Mouse (Mus musculus) megakaryocyte progenitor cell, adult 5-6 weeks (primary cell): ENCODE measurements around the gene 1700037C18Rik. TPM values are rescaled to one million over a fixed set of nuclear protein-coding genes. Genes with fewer than 3 reads are reported as not detected.

ENCODE experiments used
- ATAC-seq: replicated peaks from 2 replicates; pipeline ENCODE4 v1.8.0; 2016; ENCODE audit warnings: mild to moderate bottlenecking, moderate TSS enrichment, inconsistent platforms; ENCODE audit not compliant: poor library complexity
- total RNA-seq, 2 experiments: library from RNA; stranded (forward) in 1 of 2; stranded (reverse) in 1 of 2; fragments of 157-497, 149-512 nt in 1 of 2; fragments of 200-1000 nt in 1 of 2; gene quantifications; 2 replicates each; pipeline versions ENCODE4 v1.2.3 to v1.2.4; 2015 to 2017

1700037C18Rik gene
- 2.0 and 2.6 TPM in 2 replicates for total RNA-seq (2015)
- total RNA-seq (2017) = 1.1 and 1.3 TPM in 2 replicates

DNA sequence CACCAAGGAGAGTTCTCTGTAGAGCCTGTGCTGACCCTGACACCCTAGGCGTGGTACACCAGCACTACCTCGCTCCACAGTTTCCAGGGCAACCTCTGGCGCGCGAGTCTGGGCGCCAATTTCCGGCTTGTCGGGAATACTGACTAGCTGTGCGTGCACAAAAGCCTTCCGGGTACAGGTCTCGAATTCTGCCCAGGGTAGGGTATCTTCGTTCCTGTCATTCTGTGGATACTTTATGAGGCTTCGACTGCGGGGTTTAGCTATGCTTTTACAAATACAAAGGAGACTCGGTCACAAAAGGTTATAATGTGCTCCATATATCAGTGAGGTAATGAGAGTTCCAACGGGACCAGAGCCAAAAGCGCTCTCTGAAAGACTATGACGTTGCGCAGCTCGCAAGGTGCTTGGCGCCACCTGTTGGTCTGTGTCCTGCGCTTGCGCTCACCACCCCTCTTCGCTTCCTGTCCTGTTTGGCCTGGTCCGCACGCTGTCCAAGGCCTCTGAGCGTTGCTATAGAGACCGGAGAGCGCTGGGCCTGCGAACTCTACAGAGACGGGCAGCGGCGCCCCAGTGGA lies at the start of gene 1700037C18Rik, which contains the start of gene Cluap1:
TSS of gene 1700037C18Rik (minus strand) at position 153 of the 575 bp plus-strand sequence.
TSS of gene Cluap1 (plus strand) at position 265 of the 575 bp plus-strand sequence.
- peak; percentile 92 for ATAC-seq

GRCm38 (mm10) chr16:3956369-3956768 lies 47.9 kb upstream of the 1700037C18Rik start:
- no peak for ATAC-seq

DNA sequence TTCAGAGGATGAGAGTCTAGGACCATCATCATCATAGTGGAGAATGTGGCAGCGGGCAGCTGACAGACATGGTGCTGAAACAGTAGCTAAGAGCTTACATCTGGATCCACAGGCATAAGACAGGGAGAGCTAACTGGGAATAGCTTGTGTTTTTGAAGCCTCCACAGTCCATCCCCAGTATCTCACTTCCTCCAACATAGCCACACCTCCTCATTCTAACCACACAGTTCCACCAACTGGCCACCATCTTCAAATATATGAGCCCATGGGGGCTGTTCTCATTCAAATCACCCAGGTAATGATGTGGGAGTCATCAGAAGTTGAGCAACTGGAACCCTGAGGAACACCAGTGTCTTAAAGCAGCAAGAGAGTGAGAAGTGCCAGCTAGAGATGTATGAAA lies 42.7 kb upstream of the 1700037C18Rik start:
- ATAC-seq = peak; percentile 19; the same call in 1 of the 2 replicates

DNA sequence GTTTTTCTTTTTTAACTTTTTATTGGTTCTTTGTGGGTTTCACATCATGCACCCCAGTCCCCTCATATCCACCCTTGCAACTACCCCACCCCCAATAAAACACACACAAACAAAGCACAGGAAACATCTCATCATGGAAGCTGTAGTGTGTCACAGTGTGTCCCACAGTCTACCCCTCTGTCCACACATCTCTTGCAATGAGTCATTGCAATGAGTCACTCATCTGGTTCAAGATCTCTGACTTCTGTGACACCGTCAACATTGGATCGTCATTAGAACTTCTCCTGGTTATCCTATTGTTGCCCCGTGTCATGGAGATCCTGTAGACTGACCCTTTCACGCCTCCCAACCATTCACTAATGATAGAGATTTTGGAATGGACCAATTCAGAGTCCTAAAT lies 26.2 kb upstream of the 1700037C18Rik start:
- ATAC-seq = no peak

GRCm38 (mm10) chr16:3934091-3934490 lies 25.6 kb upstream of the 1700037C18Rik start:
- 0 out of 2 replicates have a peak, but pooled peaks have one; percentile 37 for ATAC-seq

GRCm38 (mm10) chr16:3933536-3933935 lies 25.0 kb upstream of the 1700037C18Rik start:
- ATAC-seq = no peak

DNA sequence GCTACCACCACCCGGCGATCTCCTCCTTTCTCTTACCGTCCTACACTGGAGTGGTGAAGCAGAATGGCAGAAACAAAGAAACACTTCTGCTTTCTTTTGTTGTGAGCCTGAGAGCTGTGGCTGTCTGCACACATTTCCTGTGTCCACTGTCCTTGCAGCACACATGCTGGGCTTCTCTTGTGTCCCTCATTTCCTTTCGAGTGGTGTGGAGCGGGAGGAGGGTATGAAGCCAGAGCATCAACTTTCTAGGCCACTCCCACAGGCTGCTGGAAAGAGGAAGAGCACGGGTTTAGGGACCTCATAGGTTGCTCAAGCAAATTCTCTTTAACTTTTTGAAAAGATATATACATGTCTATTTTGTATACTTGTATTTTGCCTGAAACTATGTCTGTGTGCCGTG lies 20.7 kb upstream of the 1700037C18Rik start:
- ATAC-seq = peak; percentile 98

DNA sequence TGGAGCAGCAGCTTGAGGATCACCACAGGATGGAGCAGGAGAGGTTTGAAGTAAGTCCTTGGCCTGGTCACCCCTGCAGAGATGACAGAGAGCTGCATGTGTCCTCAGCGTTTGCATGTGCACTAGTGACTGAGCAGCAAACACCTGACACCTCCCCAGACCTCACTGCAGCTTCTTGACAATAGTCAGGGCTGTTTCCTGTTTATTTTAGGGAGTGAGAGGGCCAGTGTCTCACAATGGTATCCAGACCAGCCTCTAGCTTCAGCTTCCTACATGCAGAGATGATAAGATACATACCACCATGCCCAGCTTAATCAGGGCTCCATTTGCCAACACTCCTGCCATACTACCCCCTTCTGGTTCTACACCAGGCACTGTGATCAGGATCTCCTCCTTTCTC lies 20.1 kb upstream of the 1700037C18Rik start:
- ATAC-seq = no peak

DNA sequence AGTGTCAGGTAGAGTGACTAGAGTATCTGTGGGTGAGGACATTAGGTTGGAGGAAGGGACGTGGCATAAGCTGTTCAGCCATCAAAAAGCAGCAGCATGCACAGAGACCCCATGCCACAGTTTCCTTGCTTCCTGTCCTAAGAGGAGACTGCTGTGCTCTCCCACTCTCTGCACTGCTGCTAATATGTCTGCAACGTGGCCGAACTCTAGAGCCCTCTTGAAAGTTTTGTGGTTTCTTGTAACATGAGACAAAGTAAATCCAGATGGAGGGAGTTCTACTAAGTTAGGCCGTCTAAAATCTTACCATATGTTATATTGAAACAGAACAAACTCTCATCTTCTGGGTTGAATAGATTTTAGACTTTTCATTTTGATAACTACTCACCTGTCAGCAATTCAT lies 15.5 kb upstream of the 1700037C18Rik start:
- no peak for ATAC-seq

DNA sequence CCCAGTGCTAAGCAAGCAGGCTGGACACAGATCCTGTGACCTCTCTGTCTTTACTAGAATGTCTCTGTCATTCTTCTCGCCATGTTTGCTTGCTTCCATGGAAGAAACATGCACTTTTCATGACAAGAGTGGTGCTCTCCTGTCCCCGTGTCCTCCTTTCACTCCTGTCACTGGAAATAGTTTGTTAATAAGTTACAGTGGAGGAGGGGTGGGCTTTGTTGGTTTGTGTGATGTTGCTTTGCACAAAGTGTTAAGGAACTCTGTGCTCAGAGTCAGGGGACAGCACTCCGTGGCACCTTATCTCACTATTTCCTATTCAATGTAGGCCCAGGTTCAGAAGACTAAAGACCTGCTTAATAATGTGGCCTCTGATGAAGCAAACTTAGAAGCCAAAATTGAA lies 15.0 kb upstream of the 1700037C18Rik start:
- no peak for ATAC-seq

DNA sequence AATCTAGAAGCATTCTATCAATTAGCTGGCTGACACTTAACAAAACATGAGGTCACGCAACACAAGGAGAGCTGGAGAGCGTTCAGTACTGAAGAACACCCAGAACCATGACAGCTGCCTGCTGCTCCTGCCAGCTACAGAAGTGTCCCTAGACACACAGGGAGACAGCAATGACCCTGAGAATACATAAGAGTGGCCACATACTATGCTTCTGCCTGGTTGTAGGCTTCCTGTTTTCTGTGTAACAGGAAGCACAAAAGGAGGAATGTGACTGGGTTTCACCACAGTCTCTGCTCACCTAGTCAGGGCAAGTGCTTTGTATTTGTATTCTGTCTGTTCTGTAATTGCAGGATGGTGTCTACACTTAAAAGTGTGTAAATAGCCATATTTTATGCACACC lies 12.3 kb upstream of the 1700037C18Rik start:
- peak; percentile 60 for ATAC-seq

GRCm38 (mm10) chr16:3909118-3909517 lies 629 bp upstream of the 1700037C18Rik start:
- ATAC-seq = 0 out of 2 replicates have a peak, but pooled peaks have one; percentile 1

GRCm38 (mm10) chr16:3907471-3907870 lies 1.0 kb downstream of the 1700037C18Rik start:
- no peak for ATAC-seq

- no peak for ATAC-seq
Measured at GRCm38 (mm10) chr16:3896553-3896952, 11.9 kb downstream of the 1700037C18Rik start.

DNA sequence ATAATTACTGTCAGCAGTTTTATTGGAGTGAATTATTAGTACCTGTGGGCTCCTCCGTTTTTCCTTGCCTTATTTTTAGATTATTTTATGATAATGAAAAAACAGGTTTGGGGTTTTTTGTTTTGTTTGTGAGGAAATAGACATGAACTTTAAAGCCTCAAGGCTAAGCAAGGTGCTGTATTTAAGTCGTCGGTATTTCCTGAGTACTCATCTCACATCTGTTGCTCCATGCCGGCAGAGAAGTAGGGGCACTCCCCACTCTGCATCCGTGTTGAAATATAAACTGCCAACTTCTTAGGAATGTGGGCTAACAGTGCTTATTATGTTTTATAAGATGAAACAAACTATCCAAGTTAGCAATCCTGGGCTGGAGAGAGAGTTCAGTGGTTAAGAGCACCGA lies 12.4 kb downstream of the 1700037C18Rik start:
- ATAC-seq = peak; percentile 44

DNA sequence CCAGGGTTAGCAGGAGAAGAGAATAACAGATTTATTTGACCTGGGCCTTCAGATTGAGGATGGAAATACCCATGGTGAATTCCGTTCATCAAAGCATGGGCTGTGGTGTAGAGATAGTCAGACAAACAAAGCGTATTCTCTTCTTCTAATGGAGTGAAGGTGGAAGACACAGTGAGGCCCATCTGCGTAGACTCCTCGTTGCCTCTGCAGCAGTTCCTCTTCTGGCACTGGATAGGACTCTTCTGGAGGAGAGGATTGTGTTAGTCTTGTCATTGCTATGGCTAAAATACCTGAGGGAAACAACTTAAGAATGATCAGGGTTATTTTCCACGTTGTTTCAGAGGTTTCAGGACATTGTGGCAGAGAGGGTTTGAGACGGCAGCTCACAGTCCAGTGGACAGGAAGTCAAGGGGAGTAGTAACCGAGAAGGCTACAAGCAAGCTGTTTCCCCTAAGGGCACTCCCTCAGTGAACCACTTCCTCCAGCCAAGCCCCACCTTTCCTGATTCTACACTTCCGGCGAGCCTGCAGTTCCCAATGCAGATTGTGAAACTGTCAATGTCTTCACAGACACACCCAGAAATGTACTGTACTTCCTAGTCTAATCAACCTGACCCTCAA lies 13.2 kb downstream of the 1700037C18Rik start:
- peak; percentile 90 for ATAC-seq

- no peak for ATAC-seq
Measured at GRCm38 (mm10) chr16:3893739-3894138, 14.8 kb downstream of the 1700037C18Rik start.

DNA sequence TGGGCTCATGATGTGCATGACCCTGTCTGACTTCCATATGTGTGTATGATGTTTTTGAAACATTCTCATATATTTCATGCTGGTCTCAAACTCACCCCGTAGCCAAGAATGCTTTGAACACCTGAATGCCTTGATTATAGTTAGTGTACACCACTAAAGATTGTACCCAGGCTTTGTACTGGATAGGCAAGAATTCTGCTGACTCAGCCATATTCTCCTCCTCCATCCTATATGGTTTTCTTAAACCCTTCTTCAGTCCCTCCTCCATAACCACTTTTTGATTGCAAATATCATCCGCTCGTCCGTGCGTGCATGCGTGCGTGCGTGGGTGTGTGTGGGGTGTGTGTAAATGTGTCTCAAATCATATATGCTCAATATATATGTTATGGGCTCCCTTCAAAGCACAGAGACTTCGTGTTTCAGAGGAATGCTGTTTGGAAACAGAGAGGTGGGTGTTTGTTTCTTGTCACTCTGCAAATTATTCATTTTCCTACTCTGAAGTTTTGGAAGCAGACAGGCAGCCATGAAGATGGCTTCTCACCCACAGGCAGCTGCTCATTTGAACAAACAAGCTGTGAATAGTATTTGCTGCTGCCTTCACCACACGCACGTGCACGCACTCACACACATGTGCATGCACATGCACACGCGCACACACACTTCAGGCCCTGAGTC lies 16.7 kb downstream of the 1700037C18Rik start:
- no peak for ATAC-seq

GRCm38 (mm10) chr16:3885065-3885670 lies 23.3 kb downstream of the 1700037C18Rik start:
- ATAC-seq = peak; percentile 28

DNA sequence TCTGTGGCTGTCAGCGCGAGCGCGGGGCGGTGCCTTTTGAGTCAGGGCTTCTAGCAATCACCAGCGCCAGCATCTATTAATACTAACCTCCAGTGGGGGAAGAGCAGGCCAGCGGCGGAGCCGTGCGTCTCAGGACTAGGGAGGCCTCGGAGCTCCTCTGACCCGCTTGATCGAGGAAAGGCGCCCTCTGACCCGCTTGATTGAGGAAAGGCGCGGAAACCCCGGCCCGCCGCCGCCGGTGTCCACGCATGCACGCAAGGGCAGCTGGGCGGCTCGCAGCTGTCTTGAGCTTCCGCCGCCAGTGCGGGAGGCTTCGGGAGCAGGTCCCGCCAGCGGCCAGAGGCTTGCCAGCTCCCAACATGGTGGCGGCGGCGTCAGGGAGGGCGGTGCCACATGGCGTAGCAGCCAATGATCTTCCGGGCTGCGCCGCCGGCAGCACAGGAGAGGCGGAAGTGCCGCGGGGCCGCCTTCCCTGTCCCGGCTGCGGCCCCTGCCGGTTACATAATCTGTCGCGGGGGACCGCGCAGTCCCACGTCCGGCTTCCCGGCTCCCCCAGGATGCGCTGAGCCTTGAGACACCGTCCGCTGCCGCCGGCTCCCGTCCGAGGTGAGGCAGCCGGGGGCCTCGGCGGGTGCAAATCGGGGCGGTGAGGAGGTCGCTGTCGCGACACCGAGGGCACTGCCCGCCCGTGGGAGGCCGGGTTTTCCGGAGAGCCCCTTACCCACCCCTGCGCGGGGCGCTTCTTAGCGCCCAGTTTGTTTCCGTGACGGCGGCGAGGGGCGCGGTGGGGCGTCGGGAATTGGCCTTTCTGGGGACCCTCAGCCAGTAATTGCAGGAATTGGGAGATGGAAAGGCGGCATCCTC lies 24.1 kb downstream of the 1700037C18Rik start, which contains the start of the genes Zfp597 and Gm20695:
TSS of gene Zfp597 (minus strand) at position 361 of the 864 bp plus-strand sequence.
TSS of gene Gm20695 (plus strand) at position 448 of the 864 bp plus-strand sequence.
- peak; percentile 97 for ATAC-seq
